Mouse (Mus musculus): ENCODE results near the gene Shisa6.
"Not testable (repeated sequence)": the region's sequence is repeated elsewhere in the genome, so short reads cannot be mapped to it uniquely, and the experiment has no call there.

Gene Shisa6

DNA sequence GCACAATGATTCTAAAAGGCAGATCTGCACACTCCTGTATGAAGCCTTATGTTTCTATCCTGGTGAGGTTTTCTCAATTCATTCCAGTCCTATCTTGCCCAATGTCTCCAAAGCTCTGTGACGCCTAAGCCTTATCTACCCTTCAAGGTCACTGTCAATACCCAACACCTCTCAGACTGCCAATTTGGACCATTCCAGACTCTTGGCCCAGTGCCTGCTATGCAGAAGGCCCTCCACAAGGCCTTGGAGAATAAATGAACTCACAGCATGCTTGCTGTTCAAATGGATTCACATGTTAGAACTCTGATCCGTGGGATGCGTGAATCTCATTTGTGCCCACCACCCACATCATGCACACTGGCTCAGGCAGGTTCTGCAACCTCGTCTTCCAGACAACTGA lies 38.0 kb downstream of the Shisa6 start:
- DNase-seq (ENCODE audit: extremely low read depth, insufficient read length, low spot score), result no peak

DNA sequence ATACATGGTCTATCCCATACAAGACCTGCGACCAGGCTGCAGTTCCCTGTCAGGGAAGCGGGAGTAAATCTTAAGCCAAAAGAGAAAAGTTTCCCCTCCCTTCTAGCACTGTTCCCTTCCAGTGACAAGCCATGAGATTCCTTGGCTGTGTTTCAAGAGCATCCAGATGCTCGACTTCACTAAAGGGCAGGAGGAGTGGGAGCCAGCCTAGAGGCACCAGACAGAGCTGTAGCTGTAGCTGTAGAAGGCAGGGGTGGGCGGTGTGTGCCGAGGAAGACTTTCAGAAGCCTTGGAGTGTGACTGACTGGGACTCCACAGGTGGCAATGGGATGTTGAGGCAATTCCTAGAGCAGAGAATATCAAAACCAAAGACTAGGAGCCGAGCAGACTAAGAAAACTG lies 43.3 kb downstream of the Shisa6 start:
- DNase-seq (ENCODE audit: extremely low read depth, insufficient read length, low spot score), result no peak

DNA sequence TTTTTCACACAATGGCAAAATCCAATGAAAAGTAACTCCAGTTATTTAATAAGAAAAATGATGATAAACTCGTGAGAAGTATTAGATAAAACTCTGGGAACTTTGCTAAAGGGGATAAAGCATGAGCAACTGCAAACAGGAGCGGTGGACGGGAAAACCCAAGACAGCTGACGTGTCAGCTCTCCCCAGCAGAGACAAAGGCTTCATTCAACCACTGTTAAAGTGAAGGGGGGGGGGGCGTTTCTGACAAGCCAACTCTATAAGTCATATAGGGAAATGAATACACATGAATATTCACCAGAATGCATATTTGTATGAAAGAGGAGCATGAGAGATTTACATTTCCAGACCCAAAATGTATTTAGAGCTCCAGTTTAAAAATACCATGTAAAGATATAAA lies 83.1 kb downstream of the Shisa6 start:
- DNase-seq (ENCODE audit: extremely low read depth, insufficient read length, low spot score), result no peak

DNA sequence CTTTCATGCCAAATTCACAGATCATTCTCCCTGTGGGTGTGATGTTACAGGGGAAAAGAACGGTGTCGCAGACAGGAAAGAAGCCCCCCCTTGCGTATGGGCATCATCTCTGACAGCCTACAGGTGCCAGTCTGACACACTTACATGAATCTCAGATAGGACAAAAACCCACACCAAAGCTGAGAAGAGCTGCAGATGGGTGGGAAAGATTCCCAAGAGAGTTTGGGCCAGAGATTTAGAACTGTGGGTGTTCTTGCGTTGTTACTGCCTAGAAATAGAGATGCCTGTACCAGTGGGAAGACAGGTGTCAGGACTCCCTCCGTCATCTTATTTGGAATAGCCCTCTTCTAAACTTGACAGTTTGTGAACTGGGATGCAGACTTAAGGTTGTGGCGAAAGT lies 99.6 kb downstream of the Shisa6 start:
- no peak for DNase-seq (ENCODE audit: extremely low read depth, insufficient read length, low spot score)

DNA sequence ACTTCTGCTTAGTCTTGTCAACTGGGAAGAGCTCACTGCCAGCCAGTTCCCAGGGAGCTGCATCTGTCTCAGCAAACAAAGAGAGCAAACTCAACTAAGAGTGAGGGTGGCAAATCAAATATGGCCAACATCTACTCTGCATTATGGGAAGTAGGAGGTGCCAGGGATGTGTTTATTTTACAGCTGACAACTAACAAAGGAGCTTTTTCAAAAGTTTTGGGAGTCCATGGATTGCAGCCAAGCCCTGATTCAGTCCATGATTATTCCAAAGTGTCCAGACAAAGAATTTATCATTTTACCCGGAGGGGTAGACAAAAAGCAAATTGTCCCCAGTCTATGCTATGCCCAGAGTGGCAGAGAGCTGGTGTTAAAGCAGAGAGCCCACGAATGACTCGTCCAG lies 107.5 kb downstream of the Shisa6 start:
- no peak for DNase-seq (ENCODE audit: extremely low read depth, insufficient read length, low spot score)

DNA sequence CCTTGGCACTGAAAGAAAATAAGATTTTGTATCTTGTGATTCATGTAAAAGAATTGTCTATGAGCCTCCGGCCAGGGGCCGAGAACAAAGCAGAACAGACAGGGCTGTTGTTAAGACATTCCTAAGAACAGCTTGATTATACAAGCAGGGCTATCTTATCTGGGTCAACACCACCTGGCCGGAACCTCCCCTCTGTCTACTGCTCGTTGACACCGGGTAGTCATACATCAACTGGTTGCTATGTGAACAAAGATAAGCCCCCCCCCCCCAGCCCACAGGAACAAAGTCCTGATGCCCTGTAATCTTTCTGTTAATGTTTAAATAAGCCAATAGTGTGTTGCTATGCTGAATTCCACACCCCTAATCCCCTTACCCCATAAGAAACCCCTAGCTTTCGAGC lies 117.0 kb downstream of the Shisa6 start:
- DNase-seq (ENCODE audit: extremely low read depth, insufficient read length, low spot score), result not testable (repeated sequence)

- no peak for DNase-seq (ENCODE audit: extremely low read depth, insufficient read length, low spot score)
These were observed 125.7 kb downstream of the Shisa6 start for GRCm38 (mm10) chr11:66400036-66400435.

DNA sequence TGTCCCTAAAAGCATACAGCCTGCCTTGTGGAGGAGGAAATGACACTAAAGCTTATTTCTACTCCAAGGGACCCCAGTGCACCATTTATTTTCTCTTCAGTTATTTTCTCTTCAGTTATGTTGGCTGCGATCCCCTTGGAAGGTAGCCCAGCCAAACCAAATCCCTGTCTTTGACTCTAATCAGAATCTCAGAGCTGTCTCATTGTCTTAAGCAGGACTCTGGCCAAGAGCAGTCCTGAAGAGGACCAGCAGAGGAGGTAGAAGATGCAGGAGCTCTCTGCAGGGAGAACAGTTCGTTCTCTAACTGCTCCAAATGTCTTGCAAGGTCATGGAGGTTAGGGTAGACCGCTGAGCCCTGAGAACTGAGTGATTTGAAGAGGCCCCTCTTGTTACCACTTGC lies 138.2 kb downstream of the Shisa6 start:
- DNase-seq (ENCODE audit: extremely low read depth, insufficient read length, low spot score), result no peak

- no peak for DNase-seq (ENCODE audit: extremely low read depth, insufficient read length, low spot score)
These were observed 154.0 kb downstream of the Shisa6 start for GRCm38 (mm10) chr11:66371796-66372195.

GRCm38 (mm10) chr11:66369764-66370163 lies 156.0 kb downstream of the Shisa6 start:
- no peak for DNase-seq (ENCODE audit: extremely low read depth, insufficient read length, low spot score)

- DNase-seq (ENCODE audit: extremely low read depth, insufficient read length, low spot score), result no peak
These were observed 158.7 kb downstream of the Shisa6 start for GRCm38 (mm10) chr11:66366809-66367685.

GRCm38 (mm10) chr11:66359811-66360210 lies 166.0 kb downstream of the Shisa6 start:
- DNase-seq (ENCODE audit: extremely low read depth, insufficient read length, low spot score), result no peak

DNA sequence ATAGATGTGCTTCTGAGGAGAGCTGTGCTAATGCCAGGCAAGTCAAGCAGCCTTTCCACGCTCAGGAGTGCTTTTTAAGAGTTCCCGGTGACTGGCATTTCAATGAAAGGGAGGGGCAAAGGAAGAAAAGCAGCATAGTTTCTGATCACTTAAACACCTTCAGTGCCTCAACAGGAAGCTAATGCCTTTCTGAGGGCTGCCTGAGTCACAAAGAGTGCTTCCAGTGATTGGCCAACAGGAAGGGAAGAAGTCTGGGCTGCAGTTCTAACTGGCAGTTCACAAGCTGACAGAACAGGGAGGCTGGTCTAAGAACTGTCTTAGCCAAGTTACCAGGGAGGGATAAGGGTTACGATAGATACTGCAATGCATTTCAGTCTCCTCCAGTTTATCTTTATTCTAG lies 180.9 kb downstream of the Shisa6 start:
- DNase-seq (ENCODE audit: extremely low read depth, insufficient read length, low spot score), result no peak

DNA sequence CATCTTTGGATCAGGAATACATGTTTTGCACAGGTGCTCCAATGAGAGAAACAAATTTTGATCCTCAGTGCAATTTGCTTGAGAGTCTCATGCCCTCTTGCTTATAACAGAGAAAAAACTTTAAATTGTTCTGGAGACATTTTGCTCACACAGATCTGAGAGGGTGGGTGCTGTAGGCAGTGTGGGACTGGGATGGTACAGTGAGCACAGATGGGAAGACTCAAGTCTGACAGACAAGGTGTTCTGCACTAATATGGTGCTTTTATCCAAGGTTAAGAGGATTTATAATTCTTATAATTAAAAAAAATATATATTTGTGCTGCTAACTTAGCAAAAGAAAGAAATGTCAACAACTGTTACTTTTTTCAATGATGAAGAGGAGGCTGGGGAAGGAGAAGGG lies 189.5 kb downstream of the Shisa6 start:
- DNase-seq (ENCODE audit: extremely low read depth, insufficient read length, low spot score), result no peak

DNA sequence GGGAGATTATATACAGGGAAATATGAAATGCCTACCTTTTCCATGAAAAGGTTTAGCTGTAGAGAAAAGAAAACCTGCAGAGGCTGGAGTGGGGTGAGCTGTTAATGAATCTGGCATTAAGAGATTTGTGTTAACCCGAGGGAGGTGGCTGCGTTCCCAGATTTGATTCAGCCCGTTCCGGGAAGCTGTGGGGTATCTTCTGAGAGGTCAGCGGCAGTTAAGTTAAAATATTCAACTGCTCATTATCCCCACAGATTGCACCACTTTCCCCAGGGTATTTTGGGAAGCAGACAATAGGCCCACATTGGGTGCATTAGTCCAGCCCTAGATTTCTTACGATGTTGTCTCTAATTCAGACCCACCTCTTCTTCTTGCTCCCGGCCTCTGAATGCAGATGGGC lies 213.0 kb downstream of the Shisa6 start:
- no peak for DNase-seq (ENCODE audit: extremely low read depth, insufficient read length, low spot score)

- DNase-seq (ENCODE audit: extremely low read depth, insufficient read length, low spot score), result no peak
These were observed 221.4 kb downstream of the Shisa6 start for GRCm38 (mm10) chr11:66304396-66304795.

- no peak for DNase-seq (ENCODE audit: extremely low read depth, insufficient read length, low spot score)
These were observed 251.1 kb downstream of the Shisa6 start for GRCm38 (mm10) chr11:66274707-66275081.

- DNase-seq (ENCODE audit: extremely low read depth, insufficient read length, low spot score), result no peak
These were observed 251.7 kb downstream of the Shisa6 start for GRCm38 (mm10) chr11:66273904-66274706.

GRCm38 (mm10) chr11:66267029-66267428 lies 258.7 kb downstream of the Shisa6 start:
- DNase-seq (ENCODE audit: extremely low read depth, insufficient read length, low spot score), result no peak

GRCm38 (mm10) chr11:66265336-66265990 lies 260.3 kb downstream of the Shisa6 start:
- DNase-seq (ENCODE audit: extremely low read depth, insufficient read length, low spot score), result no peak

DNA sequence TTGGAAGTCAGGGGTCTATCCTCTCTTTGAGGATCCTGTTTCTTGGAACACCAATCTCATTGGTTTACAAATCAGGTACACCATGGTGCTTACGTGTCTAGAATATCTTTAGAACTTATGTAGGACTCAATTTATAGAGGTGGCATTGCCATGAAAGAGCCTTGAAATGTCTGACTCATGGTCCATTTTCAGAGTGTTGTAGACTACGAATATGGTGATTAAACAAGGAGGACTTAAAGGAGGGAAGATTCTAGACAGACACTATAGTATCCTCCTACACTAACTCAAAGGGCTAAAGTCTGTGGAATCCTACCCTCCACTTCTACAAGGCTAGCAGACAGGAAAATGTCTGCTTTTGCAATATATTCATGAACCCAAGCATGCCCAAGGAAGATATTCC lies 265.6 kb downstream of the Shisa6 start:
- DNase-seq (ENCODE audit: extremely low read depth, insufficient read length, low spot score), result no peak
